Mouse (Mus musculus) spleen, postnatal 10 days (tissue): ENCODE results near the gene Slc36a2.
A peak's percentile ranks its signal among the peaks of the same experiment; 100 is the strongest.

Experiments used
- DNase-seq, 2 experiments: peaks; one replicate each; pipeline ENCODE4 v3.0.0; 2021 to 2022; ENCODE audit warnings: low spot score in 2 of 2

The Slc36a2 gene

GRCm38 (mm10) chr11:55184733-55185291, at the start of gene Slc36a2:
Gene Slc36a2, minus strand, starts transcription at chr11:55185077.
- DNase-seq = no peak

DNA sequence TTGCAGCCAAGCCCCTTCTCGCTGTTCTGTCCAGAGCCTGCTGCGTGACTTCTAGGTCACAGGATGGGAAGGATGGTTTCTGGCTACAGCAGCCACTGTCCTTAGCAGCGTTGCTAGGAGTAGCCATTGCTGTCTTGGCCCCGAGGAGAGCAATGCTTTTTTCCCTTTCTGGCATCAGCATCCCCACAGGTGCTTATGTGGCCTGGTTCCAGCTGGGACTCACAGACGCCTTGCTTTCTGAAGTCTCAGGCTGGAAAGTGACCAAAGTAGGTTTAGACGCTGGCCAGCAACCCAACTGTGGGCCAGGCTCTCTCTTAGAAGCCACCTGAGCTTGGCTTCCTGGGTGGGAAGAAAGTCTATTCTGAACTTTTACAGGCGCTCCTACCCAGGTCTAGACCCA, 49.4 kb upstream of the Slc36a2 start:
- no peak for DNase-seq

- DNase-seq = no peak
Observed at GRCm38 (mm10) chr11:55231034-55231433, 46.2 kb upstream of the Slc36a2 start.

GRCm38 (mm10) chr11:55221306-55221705, 36.4 kb upstream of the Slc36a2 start:
- no peak for DNase-seq

- no peak for DNase-seq
Observed at GRCm38 (mm10) chr11:55218473-55218872, 33.6 kb upstream of the Slc36a2 start.

DNA sequence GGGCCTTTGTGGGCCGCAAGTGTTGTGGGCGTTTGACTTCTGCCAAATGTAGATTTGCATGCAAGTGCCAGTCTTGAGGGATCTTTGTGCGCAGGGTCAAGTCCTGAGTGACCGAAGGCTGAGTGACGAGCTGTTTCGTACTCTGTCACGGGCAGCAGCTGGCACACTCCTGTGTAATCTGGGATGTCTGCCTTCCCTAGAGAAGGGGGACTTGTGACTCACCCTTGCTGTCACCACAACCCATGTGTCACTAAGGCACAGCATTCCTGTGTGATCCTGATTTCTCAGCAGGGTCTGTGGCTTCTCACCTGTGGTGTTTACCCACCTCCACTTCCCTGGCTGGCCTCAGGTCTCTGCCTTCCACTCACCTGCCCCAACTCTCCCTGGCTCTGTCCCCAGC, 33.0 kb upstream of the Slc36a2 start:
- no peak for DNase-seq

GRCm38 (mm10) chr11:55217418-55217817, 32.5 kb upstream of the Slc36a2 start:
- DNase-seq = no peak

GRCm38 (mm10) chr11:55216830-55217229, 32.0 kb upstream of the Slc36a2 start:
- no peak for DNase-seq

DNA sequence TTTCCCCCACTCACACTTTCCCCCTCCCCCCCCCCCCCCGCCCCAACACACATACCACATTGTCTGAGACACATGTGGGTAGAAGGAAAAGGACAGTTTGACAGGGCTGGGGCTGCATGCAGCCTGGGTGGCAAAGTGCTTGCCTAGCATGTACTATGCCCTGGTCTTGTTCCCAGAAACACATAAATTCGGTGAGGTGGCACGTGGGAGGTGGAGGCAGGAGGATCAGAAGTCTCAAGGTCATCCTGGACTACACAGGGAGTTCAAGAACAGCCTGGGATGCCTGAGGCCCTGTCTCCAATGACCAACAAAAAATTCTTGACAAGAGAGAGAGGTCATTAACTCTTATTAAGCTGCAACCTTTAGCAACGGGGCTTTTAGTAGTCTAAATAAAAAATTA, 31.2 kb upstream of the Slc36a2 start:
- DNase-seq = no peak

GRCm38 (mm10) chr11:55214978-55215377, 30.1 kb upstream of the Slc36a2 start:
- no peak for DNase-seq

- DNase-seq = no peak
Observed at GRCm38 (mm10) chr11:55214161-55214560, 29.3 kb upstream of the Slc36a2 start.

DNA sequence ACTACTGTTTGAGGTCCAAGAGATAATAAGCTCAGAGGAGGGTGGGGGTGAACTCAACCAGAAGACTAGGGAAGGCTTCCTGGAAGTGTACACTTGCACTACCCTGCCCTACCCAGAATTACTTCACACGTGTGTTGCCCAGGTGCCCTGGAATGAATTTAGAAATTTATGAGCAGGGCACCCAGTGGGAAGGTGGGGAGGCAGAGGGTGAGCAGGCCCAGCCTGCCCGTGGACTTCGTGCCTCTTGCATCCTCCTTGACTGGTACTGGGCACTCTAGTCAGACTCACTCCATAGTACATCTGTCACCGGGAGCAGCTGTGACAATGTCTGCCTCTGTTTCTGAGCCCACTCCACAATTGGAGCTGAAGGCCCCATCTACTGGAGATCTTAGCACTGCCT, 28.6 kb upstream of the Slc36a2 start:
- DNase-seq = no peak

GRCm38 (mm10) chr11:55209626-55210353, 24.9 kb upstream of the Slc36a2 start:
- no peak for DNase-seq

DNA sequence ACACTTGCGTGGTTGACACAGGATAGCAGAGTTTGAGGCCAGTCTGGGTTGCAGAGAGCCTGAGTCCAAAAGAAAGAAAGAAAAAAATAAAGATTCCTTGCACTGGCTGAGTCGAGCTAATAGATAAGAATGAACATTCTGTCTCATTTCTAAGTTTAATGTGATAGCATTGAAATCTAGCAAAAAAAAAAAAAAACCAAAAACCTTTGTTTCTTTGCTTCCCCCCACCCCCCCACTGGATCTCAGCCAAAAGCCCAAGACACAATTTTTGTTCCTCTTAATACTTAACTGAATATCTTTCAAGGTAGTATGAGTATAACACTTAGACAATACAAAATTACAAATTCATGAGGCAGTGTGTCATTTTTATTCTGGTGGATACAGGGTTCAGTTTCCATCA, 24.2 kb upstream of the Slc36a2 start:
- DNase-seq = no peak

DNA sequence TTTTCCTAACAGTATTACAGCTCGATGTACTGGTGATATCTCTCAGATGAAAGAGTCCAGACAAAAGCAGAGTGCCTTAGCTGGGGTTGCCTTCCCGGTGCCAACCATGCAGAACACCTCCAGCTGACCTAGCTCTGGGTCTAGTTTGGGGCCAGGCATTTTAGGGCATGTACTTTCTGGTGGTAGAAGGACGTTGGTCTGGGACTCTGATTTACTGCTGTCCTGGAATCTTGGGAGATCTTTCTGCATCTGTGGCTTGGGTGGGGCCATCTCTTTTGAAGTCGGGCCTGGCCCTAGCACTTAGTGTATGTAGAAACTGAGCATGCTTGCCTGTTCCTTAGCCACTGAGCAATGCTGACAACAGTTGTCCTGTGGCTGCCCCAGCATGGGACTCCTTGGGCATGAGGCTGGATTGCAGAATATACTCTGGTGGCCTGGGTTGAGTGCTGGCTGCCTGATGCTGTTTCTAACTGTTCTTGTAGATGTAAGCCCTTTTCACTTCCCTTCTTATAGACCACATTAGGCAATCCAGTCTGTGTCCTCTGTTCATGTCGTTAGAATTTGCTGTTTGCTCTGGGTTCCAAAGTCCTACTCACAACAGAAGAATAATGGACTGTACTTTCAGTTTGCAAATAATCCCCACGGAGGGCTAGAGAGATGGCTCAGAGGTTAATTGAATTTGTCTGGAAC, 23.3 kb upstream of the Slc36a2 start:
- no peak for DNase-seq

DNA sequence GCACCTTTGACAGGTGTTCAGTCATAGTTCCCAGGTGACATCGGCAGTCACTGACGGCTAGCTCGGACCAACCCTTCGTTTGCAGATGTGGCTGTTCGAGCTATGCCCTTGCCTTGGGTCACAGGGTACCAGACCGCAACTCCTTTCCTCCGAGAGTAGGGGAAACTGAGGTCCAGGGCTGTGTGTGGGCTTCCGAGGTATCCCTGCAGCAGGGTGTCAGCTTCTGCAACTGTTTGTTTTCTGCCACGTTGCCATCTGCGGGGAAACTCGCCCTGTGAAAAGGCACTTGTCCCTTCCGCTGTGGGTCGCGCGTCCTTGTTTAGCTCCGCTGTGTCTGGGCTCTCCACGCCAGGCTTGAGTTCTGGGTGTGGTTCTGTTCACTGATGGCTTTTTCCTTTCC, 19.7 kb upstream of the Slc36a2 start:
- peak in 1 of 2 experiments; percentile 40 for DNase-seq

GRCm38 (mm10) chr11:55204159-55204596, 19.3 kb upstream of the Slc36a2 start, which contains the start of gene Slc36a1:
Gene Slc36a1, plus strand, starts transcription at chr11:55204350.
- DNase-seq = peak; percentile 92 to 98

- no peak for DNase-seq
Observed at GRCm38 (mm10) chr11:55197740-55198510, 13.0 kb upstream of the Slc36a2 start.

- no peak for DNase-seq
Observed at GRCm38 (mm10) chr11:55197086-55197485, 12.2 kb upstream of the Slc36a2 start.

GRCm38 (mm10) chr11:55190216-55190615, 5.3 kb upstream of the Slc36a2 start:
- DNase-seq = no peak

DNA sequence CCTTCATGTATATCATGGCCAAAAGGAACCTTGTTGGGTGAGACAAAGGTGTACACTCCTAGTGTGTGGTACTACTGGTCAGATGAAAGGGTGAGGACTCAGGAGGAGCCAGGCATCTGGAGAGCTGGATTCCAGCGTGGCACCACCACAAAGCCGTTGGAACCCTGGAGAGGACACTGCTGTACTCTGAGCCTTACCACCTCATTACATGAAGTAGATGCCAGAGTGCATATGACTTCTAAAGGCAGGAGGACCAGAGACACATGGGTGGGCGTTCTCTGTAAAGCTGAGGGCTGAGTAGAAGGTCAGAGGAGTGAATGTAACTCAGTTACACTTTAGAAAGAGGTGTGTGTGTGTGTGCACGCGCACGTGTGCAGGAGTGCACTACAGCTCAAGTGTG, 2.9 kb upstream of the Slc36a2 start:
- DNase-seq = no peak

DNA sequence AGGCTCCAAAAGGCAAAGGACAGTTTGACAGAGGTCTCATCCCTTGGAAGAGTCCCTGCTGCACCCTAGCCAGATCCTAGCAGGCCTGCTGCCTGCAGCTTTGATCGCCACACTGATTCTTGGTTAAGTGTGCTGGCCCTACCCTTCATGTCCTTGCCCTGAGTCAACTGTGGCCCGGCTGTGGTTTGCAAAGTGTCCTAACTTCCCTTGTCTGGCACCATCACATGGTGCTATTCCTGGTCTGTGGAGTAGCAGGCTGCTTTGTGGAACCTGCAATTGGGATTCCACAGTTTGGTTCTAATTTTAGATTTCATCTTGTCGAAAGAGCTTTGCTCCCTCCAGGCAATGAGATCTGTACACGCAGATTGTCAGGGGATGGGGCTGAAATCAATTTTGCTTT, 2.4 kb upstream of the Slc36a2 start:
- DNase-seq = no peak
